Mouse (Mus musculus) megakaryocyte, embryonic 14.5 days (primary cell): ENCODE measurements around the gene Ofcc1.

Source experiments
- FLI1 ChIP-seq: IDR thresholded peaks from 2 replicates; pipeline ENCODE4 v1.6.1; 2012; ENCODE audit warnings: low read length, inconsistent platforms, mixed read lengths
- GATA1 ChIP-seq: IDR thresholded peaks from 3 replicates; pipeline ENCODE4 v1.6.1; 2012; ENCODE audit warnings: mixed read lengths, low read length, inconsistent platforms, borderline replicate concordance

- TF ChIP-seq GATA1 (no peak), FLI1 (no peak)
Observed at GRCm38 (mm10) chr13:40076236-40076635, 285.0 kb downstream of the Ofcc1 start.
